Mouse (Mus musculus): Measurements from ENCODE around the gene Gak. TPM values are rescaled to one million over a fixed set of nuclear protein-coding genes. Genes with fewer than 3 reads are reported as not detected.

Gak gene
- 52.0 and 58.9 TPM in 2 replicates for polyA plus RNA-seq (2016; fragmentation: Nextera tagmentation; extraction: Ambion mirVana)

DNA sequence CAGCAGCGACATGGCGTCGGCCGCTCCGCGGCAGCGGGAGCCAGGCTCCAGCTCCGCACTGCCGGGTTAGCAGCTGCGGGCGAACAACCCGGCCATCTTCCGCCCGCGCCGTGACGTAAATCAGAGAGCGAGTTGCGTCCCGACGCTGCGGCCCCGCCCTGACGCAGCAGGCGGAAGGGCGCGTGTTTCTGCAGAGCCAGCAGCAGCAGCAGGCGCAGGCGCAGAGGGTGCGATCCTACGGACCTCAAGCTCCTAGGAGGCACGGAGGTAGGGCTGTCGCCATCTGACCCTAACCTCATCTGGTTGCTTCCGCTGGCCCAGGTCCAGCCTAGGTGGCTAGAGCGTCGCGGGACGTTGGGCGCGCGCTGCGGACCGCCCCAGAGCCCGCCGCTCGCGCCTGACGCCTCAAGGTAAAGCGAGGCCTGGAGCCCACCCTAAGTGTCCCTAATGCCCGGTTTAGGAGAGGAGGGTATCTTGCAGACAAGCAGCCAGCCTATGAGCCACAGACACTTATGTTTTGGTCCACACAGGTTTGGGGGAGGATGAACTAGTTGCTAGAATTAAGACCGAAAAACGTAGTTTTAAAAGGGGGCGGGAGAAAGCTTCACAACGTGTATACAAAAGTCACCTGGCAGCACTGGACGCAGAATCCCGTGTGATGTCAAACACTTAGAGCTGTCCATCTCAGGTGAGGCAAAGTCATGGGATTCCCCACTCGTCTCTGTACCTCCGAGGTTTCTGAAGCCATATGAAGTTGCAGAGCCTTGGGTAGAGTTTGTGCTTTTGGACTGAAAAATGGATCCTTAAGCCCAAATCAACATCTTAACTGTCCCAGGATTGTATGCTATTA is at the start of gene Gak, which contains the start of gene Tmem175:
Gak (minus strand) TSS at position 122 of the 850 bp plus-strand sequence.
Tmem175 (plus strand) TSS at position 137 of the 850 bp plus-strand sequence.
- no peaks in the 10 kb centered on the region for H3K27me3 ChIP-seq (replicated peaks)
- 1% methylated on average over 58 of the region's 58 CpGs for WGBS
- H3K9me3 ChIP-seq, result no peaks in the 10 kb centered on the region
- ATAC-seq (ENCODE audit: low FRiP score, low read depth), result peak; percentile 97
- peak within 1 kb of the TSS; percentile 79 for H3K27ac ChIP-seq
- H3K4me1 ChIP-seq, result peaks cover 18% of the 10 kb centered on the region
- H3K4me2 ChIP-seq (replicated peaks), result peak within 1 kb of the TSS; percentile 89
- H3K36me3 ChIP-seq, result no peaks in the 10 kb centered on the region
- peak within 1 kb of the TSS; percentile 89 for H3K9ac ChIP-seq
- H3K4me3 ChIP-seq, result peak within 1 kb of the TSS; percentile 82

DNA sequence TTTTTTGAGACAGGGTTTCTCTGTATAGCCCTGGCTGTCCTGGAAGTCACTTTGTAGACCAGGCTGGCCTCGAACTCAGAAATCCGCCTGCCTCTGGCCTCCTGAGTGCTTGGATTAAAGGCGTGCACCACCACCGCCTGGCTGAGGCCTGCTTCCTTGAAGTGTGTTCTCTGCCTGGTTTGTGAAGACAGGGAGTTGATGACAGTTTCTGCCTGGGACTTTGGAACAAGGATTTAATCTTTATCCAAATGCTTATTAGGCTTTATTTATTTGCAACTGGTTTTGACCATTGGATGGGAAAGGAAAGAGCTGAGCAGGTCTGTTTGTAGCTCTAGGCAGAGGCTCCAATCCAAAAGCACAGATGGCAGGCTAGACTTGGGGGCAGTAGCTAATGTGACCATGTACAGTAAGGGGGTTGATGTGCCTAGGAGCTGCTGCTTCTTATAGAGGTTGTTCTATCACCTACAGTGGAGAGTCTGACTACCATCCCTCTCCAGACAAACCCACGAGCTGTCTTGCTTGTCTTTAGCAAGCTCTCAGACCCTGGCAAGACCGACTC is 48.8 kb upstream of the Gak start:
- no peak overlapping the region for H3K4me3 ChIP-seq
- no peaks in the 10 kb centered on the region for H3K9me3 ChIP-seq
- H3K9ac ChIP-seq, result no peak overlapping the region
- ATAC-seq (ENCODE audit: low FRiP score, low read depth), result no peak
- H3K4me1 ChIP-seq, result peaks cover 11% of the 10 kb centered on the region; the same call in 1 of the 2 replicates
- no peaks in the 10 kb centered on the region for H3K36me3 ChIP-seq
- no peak overlapping the region for H3K4me2 ChIP-seq (replicated peaks)
- H3K27me3 ChIP-seq (replicated peaks), result no peaks in the 10 kb centered on the region
- 89% methylated on average over 6 of the region's 6 CpGs for WGBS
- H3K27ac ChIP-seq, result no peak overlapping the region

DNA sequence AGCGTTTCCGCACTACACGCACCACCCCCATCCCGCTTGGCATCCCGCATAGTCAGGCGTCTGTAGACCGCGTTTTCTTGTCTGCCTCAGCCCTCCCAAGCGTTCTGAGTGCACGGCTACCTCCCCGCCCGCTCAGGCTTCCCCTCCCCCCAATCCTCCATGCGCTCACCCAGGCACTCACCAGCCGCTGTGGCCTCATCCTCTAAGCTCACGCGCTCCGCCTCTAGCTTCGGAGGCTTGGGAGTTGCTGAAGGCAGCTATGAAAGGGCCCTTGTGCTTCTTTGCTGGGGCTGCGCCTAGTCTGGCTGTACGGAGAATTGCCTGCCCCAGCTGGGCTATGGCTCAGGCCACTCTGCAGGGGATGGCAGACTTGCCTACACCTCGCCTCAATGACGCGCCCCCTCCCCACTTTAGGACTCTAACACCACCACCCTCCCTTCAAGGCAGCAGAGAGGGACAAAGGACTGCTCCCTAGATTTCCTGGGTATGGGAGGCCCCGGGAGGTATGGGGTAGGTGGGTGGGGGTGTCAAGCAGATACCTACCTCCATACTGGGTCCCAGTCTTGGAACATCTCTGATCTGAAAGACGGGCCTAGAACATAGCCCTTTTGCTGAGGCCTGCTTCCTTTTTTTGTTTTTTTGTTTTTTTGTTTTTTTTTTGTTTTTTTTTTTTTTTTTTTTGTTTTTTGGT is 48.2 kb upstream of the Gak start:
- peak overlapping the region; percentile 55 for H3K9ac ChIP-seq

DNA sequence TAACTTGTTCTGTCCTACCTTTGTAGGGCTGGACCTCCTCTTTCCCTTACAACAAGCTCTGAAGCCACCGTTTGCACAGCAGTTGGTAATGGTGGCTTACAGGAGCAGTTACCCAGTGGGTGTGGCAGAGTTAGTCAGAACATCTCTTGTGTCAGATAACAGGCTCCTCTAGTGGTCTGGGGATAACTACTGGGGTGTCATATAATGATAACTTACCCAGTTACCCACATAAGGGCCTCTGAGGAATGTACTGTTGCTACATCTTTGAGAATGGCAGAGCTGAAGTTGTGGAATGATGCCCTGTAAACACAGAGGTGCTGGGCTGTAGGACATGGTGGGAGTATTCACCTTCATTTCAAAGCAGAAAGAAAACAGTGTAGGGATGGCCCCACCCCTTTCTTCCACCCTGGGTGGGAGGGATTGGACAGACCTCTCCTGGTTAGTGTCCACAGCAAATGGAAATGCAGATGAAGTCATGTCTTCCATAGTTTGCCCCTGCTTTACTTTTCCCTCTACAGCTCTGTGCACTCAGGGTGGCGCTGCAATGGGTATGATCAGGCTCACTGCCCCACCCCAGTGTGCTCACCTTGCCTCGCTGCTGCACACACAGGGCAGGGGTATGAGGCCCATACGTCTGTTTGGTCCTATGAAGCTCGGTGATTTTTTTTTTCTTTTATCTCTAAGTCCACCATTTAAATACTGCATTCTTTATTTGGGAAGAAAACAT is 47.4 kb upstream of the Gak start:
- Histone ChIP-seq H3K36me3 (peaks cover 7% of the 10 kb centered on the region), H3K27me3 (replicated peaks) (no peaks in the 10 kb centered on the region), H3K9me3 (no peaks in the 10 kb centered on the region), H3K4me2 (replicated peaks) (peak overlapping the region; percentile 62), H3K9ac (peak overlapping the region; percentile 55), H3K27ac (peak overlapping the region; percentile 62; the same call in 1 of the 2 replicates), H3K4me1 (peaks cover 11% of the 10 kb centered on the region; the same call in 1 of the 2 replicates), H3K4me3 (peak overlapping the region; percentile 32)
- WGBS, result 10% methylated on average over 5 of the region's 5 CpGs
- peak; percentile 65 for ATAC-seq (ENCODE audit: low FRiP score, low read depth)

More for the DNA sequence above, 48.2 kb upstream of the Gak start:
- Histone ChIP-seq H3K4me2 (replicated peaks) (peak overlapping the region; percentile 62), H3K4me1 (peaks cover 11% of the 10 kb centered on the region; the same call in 1 of the 2 replicates), H3K4me3 (peak overlapping the region; percentile 32), H3K27me3 (replicated peaks) (no peaks in the 10 kb centered on the region), H3K9me3 (no peaks in the 10 kb centered on the region), H3K27ac (peak overlapping the region; percentile 62), H3K36me3 (no peaks in the 10 kb centered on the region)
- 3% methylated on average over 25 of the region's 25 CpGs for WGBS
- peak; percentile 91 for ATAC-seq (ENCODE audit: low FRiP score, low read depth)

DNA sequence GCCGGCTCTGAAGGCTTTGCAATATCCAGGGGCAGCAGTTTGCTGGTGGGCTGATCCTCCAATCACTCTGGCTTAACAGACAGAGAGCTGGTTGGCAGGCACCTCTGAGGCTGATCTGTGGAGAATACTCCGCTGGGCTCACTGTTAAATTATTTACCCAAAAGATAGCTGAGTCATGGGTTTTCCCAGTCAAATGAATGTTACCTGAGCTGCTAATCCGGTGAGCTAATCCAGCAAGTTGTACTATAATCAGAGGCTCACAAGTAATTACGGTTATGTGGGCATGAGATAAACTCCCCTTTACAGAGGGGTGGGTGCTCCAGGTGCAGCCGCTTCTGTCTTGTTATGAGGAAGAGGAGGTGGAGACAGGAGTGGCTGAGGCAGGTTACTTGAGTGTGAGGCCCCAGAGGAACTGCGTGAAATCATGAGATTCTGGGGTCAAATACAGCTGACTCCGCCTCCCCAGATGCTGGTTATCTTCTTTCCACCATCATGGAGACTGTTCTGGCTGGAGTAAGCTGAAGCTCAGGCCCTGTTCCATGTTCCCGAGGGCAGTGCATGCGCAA is 45.8 kb upstream of the Gak start, which contains the start of gene Slc26a1:
Slc26a1 (minus strand) TSS at position 319 of the 566 bp plus-strand sequence.
- no peak within 1 kb of the TSS for H3K9ac ChIP-seq
- no peak within 1 kb of the TSS for H3K4me3 ChIP-seq
- H3K27ac ChIP-seq, result no peak within 1 kb of the TSS
- 84% methylated on average over 9 of the region's 9 CpGs for WGBS
- peaks cover 11% of the 10 kb centered on the region; the same call in 1 of the 2 replicates for H3K4me1 ChIP-seq
- no peaks in the 10 kb centered on the region for H3K9me3 ChIP-seq
- no peaks in the 10 kb centered on the region for H3K27me3 ChIP-seq (replicated peaks)
- H3K36me3 ChIP-seq, result peaks cover 11% of the 10 kb centered on the region
- no peak for ATAC-seq (ENCODE audit: low FRiP score, low read depth)
- H3K4me2 ChIP-seq (replicated peaks), result no peak within 1 kb of the TSS

DNA sequence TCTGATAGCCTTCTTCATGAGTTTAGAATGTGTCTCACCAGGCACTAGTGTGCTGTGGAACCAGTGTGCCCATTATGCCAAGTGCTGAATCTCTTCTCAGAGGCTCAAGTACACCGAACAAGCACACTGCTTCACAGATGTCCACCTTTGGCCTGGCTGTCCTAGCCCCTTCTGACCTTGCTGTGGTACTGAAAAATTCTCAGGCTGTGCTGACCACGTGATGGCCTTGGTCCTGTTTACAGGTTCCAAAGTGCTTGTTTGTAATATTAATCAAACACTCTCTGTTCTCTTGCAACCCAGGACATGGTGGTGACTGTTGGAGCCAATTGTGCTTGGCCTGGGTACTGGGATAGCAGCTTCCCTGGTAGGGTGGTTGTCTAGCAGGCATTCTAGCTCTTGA is 45.1 kb upstream of the Gak start:
- Histone ChIP-seq H3K4me2 (replicated peaks) (no peak overlapping the region), H3K27ac (no peak overlapping the region), H3K4me1 (peaks cover 15% of the 10 kb centered on the region), H3K4me3 (no peak overlapping the region), H3K9ac (no peak overlapping the region), H3K36me3 (peaks cover 11% of the 10 kb centered on the region), H3K9me3 (no peaks in the 10 kb centered on the region), H3K27me3 (replicated peaks) (no peaks in the 10 kb centered on the region)
- ATAC-seq (ENCODE audit: low FRiP score, low read depth), result no peak
- WGBS, result 84% methylated on average over 2 of the region's 2 CpGs

DNA sequence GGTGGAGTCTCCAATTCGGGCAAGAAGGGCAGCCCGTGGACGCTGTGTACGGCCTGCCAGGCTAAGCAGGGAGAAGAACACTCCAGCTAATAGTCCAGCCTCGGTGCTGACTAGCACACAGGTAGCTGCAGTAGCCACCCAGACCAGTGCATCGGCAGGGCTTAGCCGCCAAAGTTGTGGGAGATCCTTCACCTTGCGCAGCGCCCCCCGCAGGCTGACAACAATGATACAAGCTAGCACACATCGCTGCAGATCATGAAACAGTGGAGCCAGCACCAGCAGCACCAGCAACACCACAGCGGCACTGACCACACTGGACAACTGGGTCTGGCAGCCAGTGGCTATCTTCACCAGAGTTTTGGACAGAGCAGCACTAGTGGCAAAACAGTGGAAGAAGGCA is 42.2 kb upstream of the Gak start:
- WGBS, result 95% methylated on average over 12 of the region's 12 CpGs
- no peaks in the 10 kb centered on the region for H3K27me3 ChIP-seq (replicated peaks)
- no peak overlapping the region for H3K4me2 ChIP-seq (replicated peaks)
- H3K4me1 ChIP-seq, result peaks cover 15% of the 10 kb centered on the region
- H3K27ac ChIP-seq, result no peak overlapping the region
- no peak overlapping the region for H3K4me3 ChIP-seq
- ATAC-seq (ENCODE audit: low FRiP score, low read depth), result no peak
- H3K9me3 ChIP-seq, result no peaks in the 10 kb centered on the region
- peaks cover 11% of the 10 kb centered on the region for H3K36me3 ChIP-seq
- H3K9ac ChIP-seq, result no peak overlapping the region

DNA sequence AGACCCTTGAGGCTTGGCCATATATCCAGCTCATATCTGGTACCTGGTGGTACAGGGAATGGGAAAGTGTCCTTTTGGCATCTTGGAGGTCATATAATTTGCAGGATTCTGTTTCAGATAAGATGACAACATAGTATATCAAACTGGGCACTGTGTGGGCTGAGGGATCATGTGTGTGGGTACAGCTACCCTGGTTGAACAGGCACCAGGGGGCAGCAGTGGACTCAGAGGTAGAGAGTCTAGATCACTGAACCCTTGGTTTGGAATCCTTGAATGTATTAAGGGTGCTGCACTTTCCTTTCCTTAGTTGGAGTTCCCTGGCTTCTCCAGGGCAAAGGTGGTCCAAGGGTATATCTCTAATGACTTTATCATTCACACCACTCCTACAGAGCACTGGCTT is 41.2 kb upstream of the Gak start:
- Histone ChIP-seq H3K4me1 (peaks cover 15% of the 10 kb centered on the region), H3K4me3 (no peak overlapping the region), H3K36me3 (peaks cover 11% of the 10 kb centered on the region), H3K27me3 (replicated peaks) (no peaks in the 10 kb centered on the region), H3K27ac (no peak overlapping the region), H3K9me3 (no peaks in the 10 kb centered on the region), H3K4me2 (replicated peaks) (no peak overlapping the region), H3K9ac (no peak overlapping the region)
- no peak for ATAC-seq (ENCODE audit: low FRiP score, low read depth)

DNA sequence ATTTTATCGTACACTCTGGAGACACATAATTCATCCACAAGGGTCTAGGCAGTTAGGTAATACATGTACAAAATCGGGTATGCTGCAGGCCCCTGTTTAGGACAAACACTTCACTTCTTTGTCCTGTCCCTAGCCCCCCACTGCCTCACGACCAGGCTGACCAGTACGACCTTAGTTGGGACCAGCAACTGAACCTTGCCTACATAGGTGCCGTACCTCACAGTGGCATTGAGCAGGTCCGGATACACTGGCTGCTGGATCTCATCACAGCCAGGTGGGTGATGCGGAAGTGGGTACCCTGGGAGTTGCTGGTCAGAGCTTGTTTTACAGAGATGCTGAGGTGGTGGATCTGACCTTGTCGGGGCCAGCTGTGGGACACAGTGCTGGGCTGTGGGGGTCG is 40.4 kb upstream of the Gak start:
- Histone ChIP-seq H3K4me2 (replicated peaks) (peak overlapping the region; percentile 74), H3K9ac (no peak overlapping the region), H3K36me3 (peaks cover 11% of the 10 kb centered on the region), H3K9me3 (no peaks in the 10 kb centered on the region), H3K27me3 (replicated peaks) (no peaks in the 10 kb centered on the region), H3K4me3 (no peak overlapping the region), H3K27ac (no peak overlapping the region), H3K4me1 (peaks cover 15% of the 10 kb centered on the region)
- peak; percentile 13 for ATAC-seq (ENCODE audit: low FRiP score, low read depth)
- 75% methylated on average over 9 of the region's 9 CpGs for WGBS

DNA sequence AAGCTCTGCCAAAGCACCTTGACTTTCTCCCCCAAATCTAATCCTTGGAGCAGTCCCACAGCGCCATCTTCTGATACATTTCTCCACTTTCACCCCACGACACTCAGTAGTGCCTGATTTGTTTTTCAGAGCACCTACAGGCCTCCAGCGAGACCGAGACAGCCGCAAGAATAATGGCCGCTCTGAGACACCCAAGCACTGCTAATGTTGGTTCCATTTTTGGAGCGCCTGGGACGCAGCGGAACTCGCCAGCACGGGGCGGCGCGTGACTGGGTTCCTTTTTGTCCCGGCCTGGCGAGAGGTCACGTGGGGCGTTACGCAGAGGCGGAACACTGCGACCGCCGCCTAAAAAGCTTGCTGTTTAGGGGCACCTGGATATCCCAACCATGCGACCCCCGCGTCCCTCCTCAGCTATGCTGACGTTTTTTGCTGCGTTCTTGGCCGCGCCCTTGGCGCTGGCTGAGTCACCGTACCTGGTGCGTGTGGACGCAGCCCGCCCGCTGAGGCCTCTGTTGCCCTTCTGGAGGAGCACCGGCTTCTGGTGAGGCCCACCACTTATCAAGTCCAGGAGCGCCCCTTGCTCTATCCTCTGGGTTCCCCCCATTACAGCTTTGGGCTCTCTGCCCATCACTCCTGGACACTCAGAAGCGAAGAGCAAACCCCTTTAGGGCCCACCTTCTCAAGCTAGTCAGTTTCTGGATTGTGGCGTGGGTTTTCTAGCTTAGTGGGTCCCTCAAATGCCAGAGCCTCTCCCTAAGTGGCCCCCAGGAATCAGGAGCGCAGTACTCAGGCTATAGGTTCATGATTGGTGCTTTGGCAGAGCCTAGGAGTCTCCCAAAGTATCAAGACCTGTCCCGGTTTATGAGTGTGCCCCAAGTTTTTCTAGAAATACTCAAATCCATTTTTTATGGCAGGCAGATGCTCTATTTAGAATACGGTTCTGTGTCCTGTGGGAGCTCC is 39.7 kb upstream of the Gak start, which contains the start of gene Dgkq:
Dgkq (minus strand) TSS at position 696 of the 960 bp plus-strand sequence.
- 7% methylated on average over 43 of the region's 43 CpGs for WGBS
- peak within 1 kb of the TSS; percentile 74 for H3K4me2 ChIP-seq (replicated peaks)
- H3K36me3 ChIP-seq, result peaks cover 11% of the 10 kb centered on the region
- peak; percentile 88 for ATAC-seq (ENCODE audit: low FRiP score, low read depth)
- H3K4me1 ChIP-seq, result peaks cover 15% of the 10 kb centered on the region
- peak within 1 kb of the TSS; percentile 67 for H3K9ac ChIP-seq
- H3K27me3 ChIP-seq (replicated peaks), result no peaks in the 10 kb centered on the region
- peak within 1 kb of the TSS; percentile 57 for H3K27ac ChIP-seq
- H3K9me3 ChIP-seq, result no peaks in the 10 kb centered on the region
- H3K4me3 ChIP-seq, result peak within 1 kb of the TSS; percentile 50
